Mouse (Mus musculus): ENCODE results near the gene Lrr1. TPM values are rescaled to one million over a fixed set of nuclear protein-coding genes. Genes with fewer than 3 reads are reported as not detected.

The Lrr1 gene
- total RNA-seq, 2 experiments from 2014 or later, result not detected

DNA sequence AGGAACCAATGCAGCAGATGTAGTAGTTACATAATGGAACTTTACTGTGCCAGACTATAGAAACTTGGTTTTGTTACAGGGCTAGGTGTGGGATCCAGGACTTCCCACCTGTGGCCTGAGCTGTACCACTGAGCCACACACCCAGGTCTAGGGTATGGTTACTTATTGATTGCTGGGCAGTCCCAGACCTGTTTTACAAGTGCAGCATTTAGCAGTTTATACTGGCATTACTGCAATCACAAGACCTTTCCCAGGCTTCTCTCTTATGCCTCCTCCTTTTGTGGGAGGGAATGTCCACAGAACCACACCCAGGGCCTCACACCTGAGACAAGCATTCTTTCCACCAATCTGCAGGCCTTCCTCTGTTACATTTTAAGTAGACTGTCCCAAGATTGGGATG lies 30.4 kb downstream of the Lrr1 start:
- no peak for DNase-seq

DNA sequence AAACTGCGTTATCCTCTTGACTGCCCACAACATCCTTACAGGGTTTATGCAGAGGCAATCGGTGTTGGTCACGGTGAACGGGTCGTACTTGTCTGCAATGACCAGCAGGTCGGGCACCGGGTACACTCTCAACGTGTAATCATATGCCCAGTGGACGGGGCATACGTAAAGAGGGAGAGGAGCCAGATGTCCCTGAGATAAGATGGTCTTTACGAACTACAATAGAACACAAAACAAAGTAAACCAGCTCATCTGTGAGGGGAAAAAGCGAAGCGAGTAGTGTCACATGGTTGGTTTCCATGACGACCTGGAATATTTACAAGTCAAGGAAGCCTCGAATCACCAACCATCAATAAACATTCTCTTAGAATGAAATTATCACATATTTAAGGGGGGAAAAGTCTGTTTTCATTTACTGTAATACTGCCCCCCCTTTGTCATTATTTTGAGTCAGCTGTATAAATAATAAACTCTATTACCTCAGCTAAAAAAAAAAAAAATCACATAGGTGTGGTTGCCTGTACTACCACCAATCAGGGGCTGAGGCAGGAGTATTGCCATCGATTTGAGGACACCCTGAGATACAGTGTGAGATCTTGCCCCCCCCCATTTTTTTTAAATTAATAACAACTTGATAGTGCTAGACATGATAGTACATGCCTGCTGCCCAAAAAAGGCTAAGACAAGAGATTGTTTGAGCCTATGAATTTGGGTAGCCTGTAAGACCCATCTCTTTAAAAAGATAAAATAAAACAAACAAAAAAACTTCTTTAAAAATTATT lies 35.6 kb downstream of the Lrr1 start, which contains the start of gene Gm49384:
Gene Gm49384, minus strand, starts transcription at position 216 of the 782 bp plus-strand sequence.
- DNase-seq, result no peak

DNA sequence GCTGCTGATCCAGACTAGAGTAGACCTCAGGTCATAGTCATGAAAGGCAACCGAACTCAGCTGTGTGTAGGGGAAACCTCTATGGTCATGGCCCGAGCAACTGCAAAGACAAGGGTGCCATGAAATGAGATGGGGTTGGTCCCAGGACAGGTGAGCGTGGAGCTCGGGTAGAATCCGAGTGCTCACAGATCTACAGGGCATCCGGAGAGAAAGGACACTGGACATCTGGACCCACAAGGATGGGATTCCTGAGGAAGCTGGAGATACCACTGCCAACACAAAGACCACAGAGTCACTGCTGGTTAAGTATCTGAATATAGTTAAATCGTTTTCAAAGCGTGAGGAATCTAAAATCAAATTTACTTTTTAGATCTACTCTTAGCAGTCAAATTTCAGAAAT lies 38.8 kb downstream of the Lrr1 start:
- no peak for DNase-seq

- no peak for DNase-seq
These were observed 39.3 kb downstream of the Lrr1 start for GRCm38 (mm10) chr12:69207926-69208325.

DNA sequence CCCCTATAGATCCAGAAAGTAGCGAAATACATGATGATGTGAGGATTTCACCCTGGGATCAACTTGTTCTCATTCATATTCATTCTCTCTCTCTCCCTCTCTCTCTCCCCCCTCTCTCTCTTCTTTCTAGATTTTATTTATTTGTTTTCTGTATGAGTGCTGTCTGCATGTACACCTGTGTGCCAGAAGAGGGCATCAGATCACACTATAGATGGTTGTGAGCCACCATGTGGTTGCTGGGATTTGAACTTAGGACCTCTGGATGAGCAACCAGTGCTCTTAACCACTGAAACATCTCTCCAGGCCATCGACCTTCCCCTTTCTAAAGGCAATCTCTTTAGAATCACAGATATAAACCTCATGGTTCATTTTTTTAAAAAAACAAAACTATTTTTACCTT lies 39.9 kb downstream of the Lrr1 start:
- DNase-seq, result no peak

GRCm38 (mm10) chr12:69210056-69210979 lies 41.7 kb downstream of the Lrr1 start:
- no peak for DNase-seq

- no peak for DNase-seq
These were observed 42.4 kb downstream of the Lrr1 start for GRCm38 (mm10) chr12:69211057-69211456.

DNA sequence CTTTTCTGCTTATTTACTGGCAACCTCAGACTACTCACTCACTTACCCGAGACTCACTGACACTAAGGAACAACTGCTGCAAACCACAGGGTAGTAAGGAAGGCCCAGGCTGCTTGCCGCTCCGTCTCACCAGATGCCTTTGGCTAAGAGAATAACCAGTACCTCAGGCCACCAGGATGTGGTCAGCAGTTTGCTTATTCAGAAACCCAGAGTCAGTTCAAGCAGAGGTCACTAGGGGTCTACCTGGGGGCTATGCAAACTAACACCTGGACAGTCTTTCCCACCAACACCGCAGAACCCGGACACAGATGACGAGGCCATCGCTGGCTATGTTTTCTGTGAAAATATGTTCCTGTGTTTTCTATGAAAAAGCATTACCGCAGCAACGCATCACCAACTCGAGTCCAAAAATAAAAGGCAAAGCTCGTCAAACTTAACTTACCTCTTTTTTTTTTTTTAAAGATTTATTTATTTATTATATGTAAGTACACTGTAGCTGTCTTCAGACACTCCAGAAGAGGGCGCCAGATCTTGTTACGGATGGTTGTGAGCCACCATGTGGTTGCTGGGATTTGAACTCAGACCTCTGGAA lies 44.7 kb downstream of the Lrr1 start:
- DNase-seq, result no peak

DNA sequence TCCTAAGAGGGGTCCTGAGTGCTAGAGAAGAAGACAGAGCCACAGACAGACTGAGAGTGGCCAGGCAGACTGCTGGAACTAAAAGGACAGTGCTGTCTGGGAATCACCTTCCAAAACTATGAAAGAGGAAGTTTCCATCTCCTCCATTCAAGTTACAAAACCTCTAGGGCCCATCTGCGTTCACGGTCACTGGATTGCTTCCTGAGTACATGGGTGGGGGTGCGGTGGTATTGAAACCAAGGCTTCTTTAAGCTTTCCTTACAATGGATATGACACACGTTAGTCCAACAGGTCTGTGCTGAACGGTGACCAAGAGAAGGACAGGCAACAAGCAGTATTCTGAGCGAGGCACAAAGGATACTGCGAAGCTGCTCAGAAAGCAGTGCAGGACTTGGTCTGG lies 45.8 kb downstream of the Lrr1 start:
- DNase-seq, result no peak

GRCm38 (mm10) chr12:69215000-69215785 lies 46.6 kb downstream of the Lrr1 start:
- peak; percentile 54 for DNase-seq

- no peak for DNase-seq
These were observed 48.0 kb downstream of the Lrr1 start for GRCm38 (mm10) chr12:69216587-69216986.

GRCm38 (mm10) chr12:69220613-69221277 lies 52.1 kb downstream of the Lrr1 start:
- no peak for DNase-seq

GRCm38 (mm10) chr12:69227776-69228466 lies 59.3 kb downstream of the Lrr1 start, which contains the start of gene Pole2:
Gene Pole2, minus strand, starts transcription at chr12:69228195.
- DNase-seq, result peak; percentile 88

Small RNA genes lying within 50 kb of the gene (microRNA-seq; reads per million reads assigned to microRNA genes)
- gene Gm47287 (ENCODE audit: borderline replicate concordance in 2 of 2), result 0 reads per million in 2 experiments
- gene Gm47295 (ENCODE audit: borderline replicate concordance in 2 of 2), result 0.26 to 0.74 reads per million in 2 experiments

Other genes starting within 250 kb of the Lrr1 start
- 100 to 1,000 TPM; 781 to 812 TPM for gene Rps29, start 9.6 kb upstream of the Lrr1 start, total RNA-seq (2021)
- gene Rpl36al, start 15.3 kb downstream of the Lrr1 start, total RNA-seq (2021), result 100 to 1,000 TPM; 280 to 315 TPM
- gene Mgat2, start 15.3 kb downstream of the Lrr1 start, total RNA-seq (2021), result 1 to 10 TPM; 9.0 to 9.5 TPM
- gene Gm49383, start 28.3 kb downstream of the Lrr1 start, total RNA-seq (2021), result 1 to 10 TPM; 1.7 to 1.8 TPM
- under 1 TPM; 0.56 to 0.62 TPM for gene Dnaaf2, start 29.6 kb downstream of the Lrr1 start, total RNA-seq (2021)
- 1 to 10 TPM; 1.8 to 2.4 TPM for gene Gm49384, start 35.5 kb downstream of the Lrr1 start, total RNA-seq (2021)
- under 1 TPM; 0.38 to 0.72 TPM for gene Pole2, start 59.4 kb downstream of the Lrr1 start, total RNA-seq (2021)
- 10 to 100 TPM; 15.2 to 18.1 TPM for gene Klhdc1, start 72.4 kb downstream of the Lrr1 start, total RNA-seq (2021)
- gene Klhdc2, start 127.9 kb downstream of the Lrr1 start, total RNA-seq (2021), result 100 to 1,000 TPM in 1 of 2 experiments, 10 to 100 TPM in 1; 90.5 to 104 TPM
- 10 to 100 TPM; 17.1 to 20.8 TPM for gene Nemf, start 188.4 kb downstream of the Lrr1 start, total RNA-seq (2021)
- 10 to 100 TPM; 20.1 to 23.5 TPM for gene Arf6, start 203.3 kb downstream of the Lrr1 start, total RNA-seq (2021)
- gene Gm9887, start 203.6 kb downstream of the Lrr1 start, total RNA-seq (2021), result not detected

Data from gastrocnemius, postnatal 25 days (tissue).